Mouse (Mus musculus): ENCODE results near the gene Emc10.

DNA sequence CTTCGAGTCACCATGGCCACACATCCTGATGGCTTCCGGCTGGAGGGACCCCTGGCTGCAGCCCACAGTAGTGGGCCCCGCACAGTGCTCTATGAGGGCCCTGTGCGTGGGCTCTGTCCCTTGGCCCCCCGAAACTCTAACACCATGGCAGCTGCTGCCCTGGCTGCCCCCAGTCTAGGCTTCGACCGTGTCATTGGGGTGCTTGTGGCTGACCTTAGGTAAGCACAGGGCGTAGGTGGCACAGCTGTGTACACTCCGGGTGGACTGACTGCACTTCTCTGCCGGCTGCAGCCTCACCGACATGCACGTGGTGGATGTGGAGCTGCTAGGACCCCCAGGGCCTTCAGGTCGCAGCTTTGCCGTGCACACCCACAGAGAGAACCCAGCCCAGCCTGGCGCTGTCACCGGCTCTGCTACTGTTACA is 29.4 kb downstream of the Emc10 start:
- TF ChIP-seq CTCF (IDR thresholded peaks at IDR 0.05; ENCODE audit: borderline replicate concordance, insufficient read depth, low read length) (no peak), POLR2A (IDR thresholded peaks at IDR 0.05; ENCODE audit: low read depth, low read length) (no peak)

Measured in embryonic fibroblast, embryonic 13.5 days (primary cell).